In genomic region chr9:100910352-100910751, GRCm38 (mm10) we compare ENCODE assay signal across 9 mouse cellular contexts.
A peak's percentile ranks its signal among the peaks of the same experiment; 100 is the strongest.
DNase-seq lines count a peak whose midpoint lies in the region; ATAC-seq and TF ChIP-seq lines count a peak whose summit lies in the region.
"Had no signal": no experiment of that assay in that cellular context is flagged by ENCODE, and none has a peak within 500 bp of the region (broad histone marks: within the 10 kb centered on the region; RNA-seq: fewer than 3 reads in every experiment).

No protein-coding gene starts in this region.

- no peak for ATAC-seq in frontal cortex, adult (ENCODE audit: low TSS enrichment)

- intact Hi-C loops in heart, adult 2 months (cut with DNase I) = loop anchor here (10.0 kb wide), 1 partner anchor 244 kb away; no protein-coding TSS in a partner anchor

- H3K36me3 ChIP-seq in heart, adult 2 months (ENCODE audit: control insufficient read depth, insufficient read depth, low read length) = no peaks in the 10 kb centered on the region

- TF ChIP-seq EP300 in heart, adult 2 months (IDR thresholded peaks at IDR 0.05; ENCODE audit: insufficient read depth, low read depth, low read length) = no peak

- H3K27ac ChIP-seq in heart, adult 2 months = no peak overlapping the region
- H3K27ac ChIP-seq: limb, embryonic 15.5 days had no signal

- TF ChIP-seq CTCF in heart, adult 2 months (IDR thresholded peaks at IDR 0.05) = peak; percentile 66

- H3K79me2 ChIP-seq in heart, adult 2 months (replicated peaks; ENCODE audit: control insufficient read depth, insufficient read depth, low read length) = no peaks in the 10 kb centered on the region

- no peak for DNase-seq in heart, adult 2 months
- DNase-seq in heart, adult 11 months = no peak
- DNase-seq in A20 (ENCODE audit: low read depth, low spot score) = peak; percentile 70
- peak; percentile 22 for DNase-seq in WW6 (ENCODE audit: low read depth, low spot score)
- peak; percentile 21 for DNase-seq in lung, postnatal 14 days
- no peak for DNase-seq in testis, postnatal 14 days (ENCODE audit: low spot score)
- no peak for DNase-seq in layer of hippocampus, postnatal 10 days (ENCODE audit: low spot score in 2 of 2)

- no peak overlapping the region for H3K9ac ChIP-seq in heart, adult 2 months (ENCODE audit: low read depth, low read length)
- H3K9ac ChIP-seq: limb, embryonic 15.5 days had no signal

- no peaks in the 10 kb centered on the region for H3K4me1 ChIP-seq in heart, adult 2 months (ENCODE audit: control insufficient read depth, insufficient read depth, low read length)
- H3K4me1 ChIP-seq: limb, embryonic 15.5 days had no signal

- no peak for TF ChIP-seq POLR2A in heart, adult 2 months (IDR thresholded peaks at IDR 0.05; ENCODE audit: insufficient read depth, low read depth, low read length)

- H3K27me3 ChIP-seq in heart, adult 2 months (ENCODE audit: control insufficient read depth, insufficient read depth, low read length) = no peaks in the 10 kb centered on the region
- H3K27me3 ChIP-seq: limb, embryonic 15.5 days had no signal

- H3K4me3 ChIP-seq in heart, adult 2 months = no peak overlapping the region
- H3K4me3 ChIP-seq: limb, embryonic 15.5 days had no signal

Comparison
In these comparisons a context has a peak if more than half of its experiments do, and no peak if none do; other contexts are left out.
1. DNase-seq: peak in A20 (single experiment), WW6 (single experiment) and lung, postnatal 14 days (single experiment); none in heart, adult 2 months (0 of 2), heart, adult 11 months (single experiment), testis, postnatal 14 days (single experiment) and layer of hippocampus, postnatal 10 days (0 of 2).